Mouse (Mus musculus) left cerebral cortex, postnatal 10 days (tissue): ENCODE measurements around the gene Ttll11. TPM values are rescaled to one million over a fixed set of nuclear protein-coding genes. Genes with fewer than 3 reads are reported as not detected.

Experiments
- DNase-seq, 2 experiments: peaks; one replicate each; pipeline ENCODE4 v3.0.0; 2021 to 2022; ENCODE audit warnings: low spot score in 2 of 2, mixed read lengths in 1 of 2; ENCODE audit errors: extremely low spot score in 1 of 2
- intact Hi-C: fragments of 180-260 bp; cut with DNase I; formaldehyde crosslinking; loops from one replicate; pipeline ENCODE4 v1.15.1; 2025
- total RNA-seq, 2 experiments: library from RNA; stranded (reverse); gene quantifications; 2 replicates each; pipeline ENCODE4 v1.2.3; 2021

Gene Ttll11
- 10 to 100 TPM; 16.1 to 16.3 TPM for total RNA-seq

- intact Hi-C loops: no loop called here
- peak; percentile 92 to 96 for DNase-seq
These were observed at the start of gene Ttll11 for GRCm38 (mm10) chr2:35979644-35980021. Gene Ttll11, minus strand, starts transcription at chr2:35979913.

- peak in 1 of 2 experiments; percentile 69 for DNase-seq
- intact Hi-C loops: no loop called here
These were observed 43.6 kb upstream of the Ttll11 start for GRCm38 (mm10) chr2:36023291-36023690.

GRCm38 (mm10) chr2:36021385-36022159 lies 41.9 kb upstream of the Ttll11 start:
- DNase-seq: peak; percentile 72 to 94
- intact Hi-C loops: no loop called here

- peak in 1 of 2 experiments; percentile 45 for DNase-seq
- intact Hi-C loops: loop anchor here (5.0 kb wide), 1 partner anchor 264 kb away; no protein-coding TSS in a partner anchor
These were observed 33.3 kb upstream of the Ttll11 start for GRCm38 (mm10) chr2:36013010-36013409.

GRCm38 (mm10) chr2:36011331-36011825 lies 31.7 kb upstream of the Ttll11 start:
- peak; percentile 31 to 61 for DNase-seq
- intact Hi-C loops: loop anchor here (5.0 kb wide), 1 partner anchor 266 kb away; no protein-coding TSS in a partner anchor

GRCm38 (mm10) chr2:36010579-36010978 lies 30.9 kb upstream of the Ttll11 start:
- intact Hi-C loops: loop anchor here (5.0 kb wide), 1 partner anchor 267 kb away; no protein-coding TSS in a partner anchor
- no peak for DNase-seq

GRCm38 (mm10) chr2:36009386-36009785 lies 29.7 kb upstream of the Ttll11 start:
- intact Hi-C loops: loop anchor here (1.0 to 10.0 kb wide), 3 partner anchors 205 to 1325 kb away; no protein-coding TSS in a partner anchor
- DNase-seq: peak; percentile 45 to 80

GRCm38 (mm10) chr2:36008071-36008470 lies 28.4 kb upstream of the Ttll11 start:
- intact Hi-C loops: loop anchor here (10.0 kb wide), 2 partner anchors 463 to 1327 kb away; no protein-coding TSS in a partner anchor
- peak; percentile 48 to 49 for DNase-seq

GRCm38 (mm10) chr2:36002188-36002587 lies 22.5 kb upstream of the Ttll11 start:
- intact Hi-C loops: loop anchor here (10.0 kb wide), 2 partner anchors 457 to 1333 kb away; no protein-coding TSS in a partner anchor
- no peak for DNase-seq

GRCm38 (mm10) chr2:36000390-36000789 lies 20.7 kb upstream of the Ttll11 start:
- intact Hi-C loops: loop anchor here (10.0 kb wide), 2 partner anchors 456 to 1334 kb away; no protein-coding TSS in a partner anchor
- no peak for DNase-seq

GRCm38 (mm10) chr2:35999212-35999611 lies 19.5 kb upstream of the Ttll11 start:
- intact Hi-C loops: no loop called here
- DNase-seq: no peak

GRCm38 (mm10) chr2:35998416-35998815 lies 18.7 kb upstream of the Ttll11 start:
- no peak for DNase-seq
- intact Hi-C loops: no loop called here

- no peak for DNase-seq
- intact Hi-C loops: no loop called here
These were observed 17.0 kb upstream of the Ttll11 start for GRCm38 (mm10) chr2:35996753-35997152.

GRCm38 (mm10) chr2:35994303-35994702 lies 14.6 kb upstream of the Ttll11 start:
- no peak for DNase-seq
- intact Hi-C loops: no loop called here

- no peak for DNase-seq
- intact Hi-C loops: no loop called here
These were observed 13.8 kb upstream of the Ttll11 start for GRCm38 (mm10) chr2:35993481-35993880.

- no peak for DNase-seq
- intact Hi-C loops: no loop called here
These were observed 12.5 kb upstream of the Ttll11 start for GRCm38 (mm10) chr2:35992259-35992658.

- intact Hi-C loops: no loop called here
- peak; percentile 56 to 76 for DNase-seq
These were observed 4.2 kb upstream of the Ttll11 start for GRCm38 (mm10) chr2:35983869-35984268.

GRCm38 (mm10) chr2:35981872-35982271 lies 2.2 kb upstream of the Ttll11 start:
- intact Hi-C loops: no loop called here
- DNase-seq: no peak

GRCm38 (mm10) chr2:35978941-35979643 lies 621 bp downstream of the Ttll11 start:
- DNase-seq: peak; percentile 19 to 70
- intact Hi-C loops: no loop called here
